Mouse (Mus musculus) spleen, postnatal 4 days (tissue): ENCODE data around the gene Cntd1.

Experiments used
- DNase-seq, 2 experiments: peaks; one replicate each; pipeline ENCODE4 v3.0.0; 2022; ENCODE audit warnings: low spot score in 2 of 2

Cntd1 gene

GRCm38 (mm10) chr11:101278223-101279192, at the start of gene Cntd1, which contains the start of gene Coa3:
Gene Cntd1, plus strand, starts transcription at chr11:101279012.
Gene Coa3, minus strand, starts transcription at chr11:101279114.
- peak; percentile 78 to 87 for DNase-seq

- no peak for DNase-seq
Measured at GRCm38 (mm10) chr11:101229361-101229900, 49.4 kb upstream of the Cntd1 start.

- no peak for DNase-seq
Measured at GRCm38 (mm10) chr11:101230061-101230511, 48.7 kb upstream of the Cntd1 start.

- DNase-seq: no peak
Measured at GRCm38 (mm10) chr11:101230526-101230925, 48.3 kb upstream of the Cntd1 start.

GRCm38 (mm10) chr11:101230991-101231871, 47.6 kb upstream of the Cntd1 start:
- DNase-seq: no peak

- DNase-seq: no peak
Measured at GRCm38 (mm10) chr11:101232010-101232839, 46.6 kb upstream of the Cntd1 start.

GRCm38 (mm10) chr11:101233240-101233639, 45.6 kb upstream of the Cntd1 start:
- no peak for DNase-seq

GRCm38 (mm10) chr11:101234124-101234523, 44.7 kb upstream of the Cntd1 start:
- no peak for DNase-seq

GRCm38 (mm10) chr11:101235429-101235828, 43.4 kb upstream of the Cntd1 start:
- no peak for DNase-seq

GRCm38 (mm10) chr11:101236782-101237181, 42.0 kb upstream of the Cntd1 start:
- no peak for DNase-seq

- DNase-seq: no peak
Measured at GRCm38 (mm10) chr11:101238071-101238647, 40.7 kb upstream of the Cntd1 start.

GRCm38 (mm10) chr11:101245071-101245470, 33.7 kb upstream of the Cntd1 start:
- DNase-seq: no peak

- DNase-seq: no peak
Measured at GRCm38 (mm10) chr11:101245855-101246701, 32.7 kb upstream of the Cntd1 start, which contains the start of gene Ramp2. Gene Ramp2, plus strand, starts transcription at chr11:101246028.

GRCm38 (mm10) chr11:101246702-101247012, 32.2 kb upstream of the Cntd1 start:
- DNase-seq: no peak

GRCm38 (mm10) chr11:101247521-101248030, 31.2 kb upstream of the Cntd1 start:
- DNase-seq: no peak

- DNase-seq: peak; percentile 56 to 80
Measured at GRCm38 (mm10) chr11:101248258-101248994, 30.4 kb upstream of the Cntd1 start.

GRCm38 (mm10) chr11:101251031-101251430, 27.8 kb upstream of the Cntd1 start:
- DNase-seq: no peak

GRCm38 (mm10) chr11:101252941-101253340, 25.9 kb upstream of the Cntd1 start:
- DNase-seq: no peak
